Mouse (Mus musculus) stomach, embryonic 15.5 days (tissue): ENCODE data around the gene Robo2. TPM values are rescaled to one million over a fixed set of nuclear protein-coding genes. Genes with fewer than 3 reads are reported as not detected.

ENCODE experiments used
- ATAC-seq: fragments of 200-750 bp; cut with Nextera tagmentation; 2 replicates; pipeline ENCODE4 v1.8.0; 2017; ENCODE audit warnings: low read depth, moderate number of reproducible peaks, moderate TSS enrichment; ENCODE audit not compliant: insufficient read depth, low FRiP score
- H3K27ac ChIP-seq: fragments of 300-500 bp; sonication (generic); 2 replicates; pipeline ENCODE4 v1.5.1; 2015; ENCODE audit warnings: mild to moderate bottlenecking, inconsistent platforms
- H3K27me3 ChIP-seq: fragments of 300-500 bp; sonication (generic); replicated peaks from 2 replicates; pipeline ENCODE4 v1.6.1; 2015; ENCODE audit warnings: inconsistent platforms
- H3K36me3 ChIP-seq: fragments of 300-500 bp; sonication (generic); 2 replicates; pipeline ENCODE4 v1.6.1; 2015; ENCODE audit warnings: inconsistent platforms
- H3K4me1 ChIP-seq: fragments of 300-500 bp; sonication (generic); 2 replicates; pipeline ENCODE4 v1.6.1; 2015; ENCODE audit warnings: inconsistent platforms
- H3K4me2 ChIP-seq: fragments of 300-500 bp; sonication (generic); 2 replicates; pipeline ENCODE4 v1.6.1; 2015; ENCODE audit warnings: mild to moderate bottlenecking, inconsistent platforms
- H3K4me3 ChIP-seq: fragments of 300-500 bp; sonication (generic); replicated peaks from 2 replicates; pipeline ENCODE4 v1.5.1; 2015; ENCODE audit warnings: inconsistent platforms
- H3K9ac ChIP-seq: fragments of 300-500 bp; sonication (generic); 2 replicates; pipeline ENCODE4 v1.6.1; 2015; ENCODE audit warnings: inconsistent platforms
- H3K9me3 ChIP-seq: fragments of 300-500 bp; sonication (generic); 2 replicates; pipeline ENCODE4 v1.6.1; 2016; ENCODE audit warnings: inconsistent platforms
- WGBS: fragments of 180-500 bp; shearing (Covaris S2); methylation state at CpG from one replicate; pipeline ENCODE4 v1.1.7; 2015; 5-methylcytosine and 5-hydroxymethylcytosine counted together
- polyA plus RNA-seq: library from polyadenylated mRNA; unstranded; fragments of >200 nt; fragmentation: Nextera tagmentation; extraction: Ambion mirVana; gene quantifications from 2 replicates; pipeline ENCODE4 v1.2.1, GENCODE M21; 2015

Gene Robo2
- polyA plus RNA-seq, 1 experiment from 2014 or later = 22.6 TPM

- Histone ChIP-seq H3K4me1 (no peaks in the 10 kb centered on the region), H3K4me3 (no peak overlapping the region), H3K9me3 (no peaks in the 10 kb centered on the region), H3K4me2 (no peak overlapping the region), H3K36me3 (no peaks in the 10 kb centered on the region), H3K27ac (no peak overlapping the region), H3K9ac (no peak overlapping the region), H3K27me3 (no peaks in the 10 kb centered on the region)
- ATAC-seq = no peak
- 87% methylated on average over 2 of the region's 2 CpGs for WGBS
Measured at GRCm38 (mm10) chr16:74237411-74237930, 174.2 kb downstream of the Robo2 start.

- Histone ChIP-seq H3K9me3 (no peaks in the 10 kb centered on the region), H3K27ac (no peak overlapping the region), H3K4me2 (no peak overlapping the region), H3K27me3 (no peaks in the 10 kb centered on the region), H3K9ac (no peak overlapping the region), H3K4me3 (no peak overlapping the region), H3K4me1 (no peaks in the 10 kb centered on the region), H3K36me3 (no peaks in the 10 kb centered on the region)
- no peak for ATAC-seq
- WGBS = 79% methylated on average over 6 of the region's 6 CpGs
Measured at GRCm38 (mm10) chr16:74234393-74235059, 177.1 kb downstream of the Robo2 start.

- Histone ChIP-seq H3K9me3 (no peaks in the 10 kb centered on the region), H3K4me2 (no peak overlapping the region), H3K4me3 (no peak overlapping the region), H3K9ac (no peak overlapping the region), H3K36me3 (no peaks in the 10 kb centered on the region), H3K4me1 (no peaks in the 10 kb centered on the region), H3K27me3 (no peaks in the 10 kb centered on the region), H3K27ac (no peak overlapping the region)
- no peak for ATAC-seq
- WGBS = 66% methylated on average over 5 of the region's 5 CpGs
Measured at GRCm38 (mm10) chr16:74233596-74233995, 178.0 kb downstream of the Robo2 start.

- Histone ChIP-seq H3K4me1 (no peaks in the 10 kb centered on the region), H3K9ac (no peak overlapping the region), H3K4me3 (no peak overlapping the region), H3K9me3 (no peaks in the 10 kb centered on the region), H3K36me3 (no peaks in the 10 kb centered on the region), H3K27me3 (no peaks in the 10 kb centered on the region), H3K4me2 (no peak overlapping the region), H3K27ac (no peak overlapping the region)
- no peak for ATAC-seq
Measured at GRCm38 (mm10) chr16:74227285-74227684, 184.3 kb downstream of the Robo2 start.

- Histone ChIP-seq H3K4me1 (no peaks in the 10 kb centered on the region), H3K4me3 (no peak overlapping the region), H3K27me3 (no peaks in the 10 kb centered on the region), H3K9ac (no peak overlapping the region), H3K4me2 (no peak overlapping the region), H3K9me3 (no peaks in the 10 kb centered on the region), H3K27ac (no peak overlapping the region), H3K36me3 (no peaks in the 10 kb centered on the region)
- ATAC-seq = no peak
- 81% methylated on average over 7 of the region's 7 CpGs for WGBS
Measured at GRCm38 (mm10) chr16:74225423-74226272, 186.0 kb downstream of the Robo2 start.

GRCm38 (mm10) chr16:74222501-74222900 lies 189.1 kb downstream of the Robo2 start:
- no peak overlapping the region for H3K4me3 ChIP-seq
- no peaks in the 10 kb centered on the region for H3K9me3 ChIP-seq
- H3K9ac ChIP-seq = no peak overlapping the region
- ATAC-seq = no peak
- H3K4me2 ChIP-seq = no peak overlapping the region
- no peak overlapping the region for H3K27ac ChIP-seq
- no peaks in the 10 kb centered on the region for H3K27me3 ChIP-seq
- H3K4me1 ChIP-seq = no peaks in the 10 kb centered on the region
- WGBS = 61% methylated on average over 5 of the region's 5 CpGs
- H3K36me3 ChIP-seq = no peaks in the 10 kb centered on the region

- no peaks in the 10 kb centered on the region for H3K27me3 ChIP-seq
- ATAC-seq = no peak
- 43% methylated on average over 1 of the region's 1 CpGs for WGBS
- H3K4me3 ChIP-seq = no peak overlapping the region
- no peak overlapping the region for H3K9ac ChIP-seq
- no peaks in the 10 kb centered on the region for H3K9me3 ChIP-seq
- H3K27ac ChIP-seq = no peak overlapping the region
- no peaks in the 10 kb centered on the region for H3K36me3 ChIP-seq
- H3K4me2 ChIP-seq = no peak overlapping the region
- no peaks in the 10 kb centered on the region for H3K4me1 ChIP-seq
Measured at GRCm38 (mm10) chr16:74216879-74217415, 194.7 kb downstream of the Robo2 start.

- Histone ChIP-seq H3K4me1 (no peaks in the 10 kb centered on the region), H3K4me2 (no peak overlapping the region), H3K27me3 (no peaks in the 10 kb centered on the region), H3K9ac (no peak overlapping the region), H3K27ac (no peak overlapping the region), H3K9me3 (no peaks in the 10 kb centered on the region), H3K4me3 (no peak overlapping the region), H3K36me3 (no peaks in the 10 kb centered on the region)
- 94% methylated on average over 13 of the region's 13 CpGs for WGBS
- no peak for ATAC-seq
Measured at GRCm38 (mm10) chr16:74215791-74216190, 195.8 kb downstream of the Robo2 start.

GRCm38 (mm10) chr16:74200705-74201104 lies 210.9 kb downstream of the Robo2 start:
- Histone ChIP-seq H3K27me3 (no peaks in the 10 kb centered on the region), H3K4me3 (no peak overlapping the region), H3K27ac (no peak overlapping the region), H3K9me3 (no peaks in the 10 kb centered on the region), H3K9ac (no peak overlapping the region), H3K36me3 (no peaks in the 10 kb centered on the region), H3K4me2 (no peak overlapping the region), H3K4me1 (no peaks in the 10 kb centered on the region)
- WGBS = 74% methylated on average over 5 of the region's 5 CpGs
- ATAC-seq = no peak

- no peak overlapping the region for H3K4me2 ChIP-seq
- H3K9me3 ChIP-seq = no peaks in the 10 kb centered on the region
- 88% methylated on average over 1 of the region's 1 CpGs for WGBS
- no peak for ATAC-seq
- no peak overlapping the region for H3K9ac ChIP-seq
- H3K27me3 ChIP-seq = no peaks in the 10 kb centered on the region
- no peak overlapping the region for H3K27ac ChIP-seq
- H3K4me3 ChIP-seq = no peak overlapping the region
- H3K4me1 ChIP-seq = no peaks in the 10 kb centered on the region
- H3K36me3 ChIP-seq = no peaks in the 10 kb centered on the region
Measured at GRCm38 (mm10) chr16:74200024-74200703, 211.5 kb downstream of the Robo2 start.

GRCm38 (mm10) chr16:74192979-74193554 lies 218.6 kb downstream of the Robo2 start:
- Histone ChIP-seq H3K4me2 (no peak overlapping the region), H3K9ac (no peak overlapping the region), H3K4me3 (no peak overlapping the region), H3K27ac (no peak overlapping the region), H3K4me1 (no peaks in the 10 kb centered on the region), H3K9me3 (no peaks in the 10 kb centered on the region), H3K27me3 (no peaks in the 10 kb centered on the region), H3K36me3 (no peaks in the 10 kb centered on the region)
- 69% methylated on average over 8 of the region's 8 CpGs for WGBS
- no peak for ATAC-seq
